Mouse (Mus musculus) thymus, adult 18-20 months (tissue): Measurements from ENCODE around the gene Rps6kc1.

Experiments used
- DNase-seq, 2 experiments: peaks; one replicate each; pipeline ENCODE4 v3.0.0; 2022; ENCODE audit warnings: mixed read lengths in 2 of 2

Gene Rps6kc1

DNA sequence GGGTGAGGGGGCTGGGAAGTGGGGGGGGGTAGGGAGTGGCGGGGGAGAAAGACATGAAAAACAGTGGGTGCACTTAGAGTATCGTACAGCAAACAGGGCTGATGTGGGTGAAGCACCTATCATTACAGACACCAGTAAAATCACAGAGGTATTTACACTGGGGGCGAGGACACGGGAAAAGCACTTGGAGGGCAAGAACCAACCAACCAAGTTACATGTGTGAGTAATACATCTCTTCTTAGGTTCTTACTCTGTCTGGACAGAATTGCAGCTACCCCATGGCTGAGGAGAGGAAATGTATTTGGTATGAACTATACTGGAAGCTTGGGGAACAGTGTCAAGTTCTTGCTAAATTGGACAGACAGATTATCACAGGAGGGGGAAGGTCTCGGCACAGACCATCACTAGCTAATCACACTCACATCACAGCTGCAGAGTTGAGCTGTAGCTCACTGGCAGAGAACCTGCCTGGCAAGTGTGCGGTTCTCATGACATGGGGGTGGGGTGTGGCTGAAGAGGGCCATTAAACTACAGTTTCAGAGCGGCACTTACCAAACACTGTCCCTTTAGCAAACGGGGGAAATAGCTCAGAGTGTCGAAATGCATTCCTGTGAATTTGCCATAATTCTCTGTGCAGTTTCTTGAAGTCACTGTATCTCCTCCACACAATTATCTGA lies 12.5 kb downstream of the Rps6kc1 start:
- DNase-seq: no peak

DNA sequence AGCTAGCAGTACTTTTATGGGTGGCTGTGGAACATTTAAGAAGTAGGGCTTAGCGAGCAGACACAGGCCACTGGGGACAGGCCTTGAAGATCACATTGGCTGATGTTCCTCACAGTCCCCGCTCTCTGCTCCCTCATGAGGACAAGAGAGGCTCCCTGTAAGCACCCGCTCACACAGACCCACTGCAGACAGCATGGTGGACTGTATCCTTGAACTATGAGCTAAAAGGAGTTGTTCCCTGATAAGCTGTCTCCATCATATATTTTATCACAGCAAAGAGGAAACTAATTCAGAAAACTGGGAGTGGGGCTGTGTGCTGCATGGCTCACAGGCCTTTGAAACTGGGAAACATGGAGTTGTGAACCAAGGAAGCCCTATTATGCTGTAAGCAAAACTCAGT lies 13.4 kb downstream of the Rps6kc1 start:
- no peak for DNase-seq

DNA sequence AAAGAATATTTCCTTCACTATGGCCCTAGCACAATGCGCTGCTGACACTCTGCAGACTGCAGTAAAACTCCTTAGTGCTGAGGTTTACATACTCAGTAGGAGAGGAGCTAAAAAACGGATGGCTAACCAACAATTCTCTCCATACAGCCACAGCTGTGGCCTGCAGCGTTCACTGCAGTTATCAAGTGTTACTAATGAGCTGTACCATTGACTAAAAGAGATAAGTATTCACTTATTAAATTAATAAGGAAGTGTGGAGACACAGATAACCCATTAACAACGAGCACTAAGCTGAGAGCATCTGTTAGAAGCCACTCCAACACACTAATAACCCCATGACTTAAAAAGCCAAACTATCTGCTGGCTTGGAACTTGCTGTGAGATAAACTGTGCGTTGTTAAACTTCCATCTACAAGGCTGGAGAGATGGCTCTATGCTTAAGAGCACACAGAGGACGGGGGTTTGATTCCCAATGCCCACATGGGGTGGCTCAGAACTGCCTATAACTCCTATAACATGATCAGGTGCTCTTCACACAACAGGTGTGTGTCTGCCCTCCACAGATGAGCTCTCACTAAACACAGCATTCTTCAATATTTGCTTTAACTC lies 17.9 kb downstream of the Rps6kc1 start:
- no peak for DNase-seq

DNA sequence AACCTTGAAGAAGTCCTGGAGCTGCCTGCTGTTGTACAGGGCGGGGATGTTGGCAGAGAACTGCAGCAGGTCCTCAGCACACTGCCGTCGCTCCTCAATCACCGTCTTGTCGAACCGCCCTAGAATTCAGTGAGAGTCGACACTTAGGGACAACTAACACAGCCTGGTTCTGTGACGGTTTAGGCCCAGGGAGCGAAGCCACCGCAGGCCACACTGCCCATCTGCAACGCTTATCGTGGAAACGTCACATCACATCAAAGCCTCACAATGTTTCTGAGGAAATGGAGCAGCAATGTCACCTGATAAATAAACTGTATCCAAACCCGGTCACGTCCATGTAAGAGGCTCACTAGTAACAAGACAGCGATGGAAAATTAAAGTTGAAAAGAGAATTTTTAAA lies 22.9 kb downstream of the Rps6kc1 start:
- no peak for DNase-seq

DNA sequence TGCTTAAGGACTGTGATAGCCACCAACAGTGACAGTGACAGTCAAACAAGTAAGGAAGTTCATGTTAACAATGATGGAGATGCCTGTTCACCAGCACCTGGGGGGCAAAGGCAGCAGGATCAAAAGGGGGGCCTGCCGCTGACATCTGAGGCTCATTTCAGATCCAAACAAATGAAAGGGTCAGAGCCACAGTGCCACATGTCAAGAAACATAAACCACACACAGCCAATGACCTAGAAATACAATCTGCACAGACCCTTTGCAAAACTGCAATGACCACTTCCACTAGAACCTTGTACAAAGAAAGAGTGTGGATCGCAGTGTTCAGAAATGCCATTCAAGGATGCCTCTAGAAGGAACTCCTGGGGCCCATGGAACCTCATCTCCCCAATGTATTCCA lies 23.5 kb downstream of the Rps6kc1 start:
- no peak for DNase-seq

DNA sequence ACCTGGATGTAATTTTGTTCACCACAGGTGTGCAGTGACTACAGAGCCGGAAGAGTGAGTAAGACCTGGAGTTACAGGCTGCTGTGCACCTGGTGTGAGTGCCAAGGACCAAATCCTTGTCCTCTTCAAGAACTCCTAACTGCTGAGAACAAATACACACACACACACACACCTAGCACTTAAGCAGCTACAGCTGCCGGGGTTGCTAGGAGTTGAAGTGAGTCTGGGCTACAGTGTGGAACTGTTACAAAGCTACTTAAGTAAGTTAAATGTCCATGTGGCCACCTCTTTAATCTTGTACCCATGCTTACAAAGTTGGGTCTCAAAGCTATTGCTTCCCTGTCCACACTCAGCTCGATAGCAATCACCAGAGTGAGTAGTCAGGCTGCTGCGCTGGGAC lies 25.6 kb downstream of the Rps6kc1 start:
- no peak for DNase-seq

DNA sequence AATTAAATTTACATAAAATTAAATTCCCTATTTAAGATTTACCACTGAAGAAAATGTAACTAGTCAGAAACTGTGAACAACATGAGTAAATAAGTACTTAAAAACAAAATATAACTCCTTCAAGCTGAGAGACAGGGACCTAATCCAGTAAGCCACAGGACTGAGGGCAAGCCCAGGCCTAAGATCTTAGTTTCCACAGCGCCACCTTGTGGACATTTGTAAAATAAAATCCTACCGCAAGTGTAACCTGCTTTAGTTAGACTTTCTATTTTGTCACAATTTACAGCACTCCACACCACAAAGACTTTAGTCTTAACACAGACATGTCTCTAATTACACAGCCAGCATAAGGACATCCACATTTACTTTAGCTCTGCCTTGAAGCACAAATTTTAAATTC lies 30.1 kb downstream of the Rps6kc1 start:
- no peak for DNase-seq

DNA sequence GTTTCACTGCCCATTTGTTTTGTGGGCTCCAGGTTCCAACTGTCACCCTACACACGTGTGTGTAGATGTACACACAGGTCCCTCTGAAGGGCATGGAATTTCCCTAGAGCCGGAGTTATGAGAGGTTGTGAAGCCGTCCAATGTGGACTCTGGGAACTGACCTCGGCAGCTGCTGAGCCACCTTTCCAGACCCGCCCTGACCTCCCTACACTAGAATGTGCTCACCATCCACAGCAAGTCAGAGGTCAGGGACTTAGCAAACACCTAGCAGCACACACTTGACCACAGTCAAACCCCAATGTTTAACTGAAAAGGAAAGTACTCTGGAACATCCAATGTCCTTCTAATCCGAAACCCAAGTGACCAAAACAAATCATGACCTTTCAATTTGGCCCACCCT lies 30.9 kb downstream of the Rps6kc1 start:
- DNase-seq: no peak

DNA sequence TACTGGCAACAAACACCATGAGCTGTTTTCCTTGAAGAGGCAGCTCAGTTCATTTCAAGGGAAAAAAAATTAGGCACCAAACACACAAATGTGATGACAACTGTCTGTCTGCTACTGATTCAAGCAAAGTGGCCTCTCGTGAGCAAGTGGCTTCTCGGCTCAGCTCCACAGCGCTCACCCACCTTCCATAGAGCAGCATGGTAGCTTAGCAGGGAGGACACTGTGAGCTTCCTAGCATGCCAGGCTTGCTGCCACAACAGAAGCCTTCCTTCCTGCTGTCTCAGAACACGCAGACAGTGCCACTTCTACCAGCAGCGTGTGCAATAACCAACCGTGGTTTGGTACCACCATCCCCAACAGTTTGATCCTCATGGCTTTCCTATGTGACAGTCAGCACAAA lies 35.8 kb downstream of the Rps6kc1 start:
- DNase-seq: no peak

DNA sequence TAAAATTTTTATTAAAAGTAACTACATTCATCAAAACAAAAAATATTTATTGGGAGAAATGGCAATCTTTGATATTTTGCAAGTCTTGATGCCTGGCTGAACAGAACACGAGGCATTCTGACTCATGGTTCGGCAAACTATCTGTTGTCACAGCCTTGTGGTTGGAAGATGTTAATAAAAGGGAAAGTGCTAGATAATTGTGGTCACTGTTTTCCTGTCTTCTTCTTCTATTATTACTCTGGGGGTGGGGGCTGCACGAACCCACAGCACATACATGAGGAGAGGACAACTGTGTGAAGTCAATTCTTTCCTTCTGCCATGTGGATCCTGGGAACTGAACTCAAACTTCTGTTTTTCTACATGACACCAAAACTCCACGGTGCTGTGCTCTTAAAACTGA lies 36.5 kb downstream of the Rps6kc1 start:
- DNase-seq: no peak

DNA sequence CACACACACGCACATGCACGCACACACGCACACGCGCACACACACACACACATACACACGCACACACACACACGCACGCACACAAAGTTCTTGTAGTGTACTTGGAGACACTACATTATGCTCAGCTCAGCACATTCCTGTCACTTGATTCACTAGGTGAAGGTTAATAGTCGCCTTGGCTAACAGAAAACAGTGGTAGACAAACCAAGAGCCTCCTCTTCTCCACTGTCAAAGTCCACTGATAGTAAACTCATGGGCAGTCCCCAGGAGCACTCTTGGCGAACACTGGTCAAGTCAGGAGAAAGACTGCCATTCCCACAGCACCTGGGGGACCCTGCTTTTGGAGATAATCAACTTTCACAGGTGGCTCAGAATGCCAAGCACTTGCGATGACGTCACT lies 40.5 kb downstream of the Rps6kc1 start:
- no peak for DNase-seq

DNA sequence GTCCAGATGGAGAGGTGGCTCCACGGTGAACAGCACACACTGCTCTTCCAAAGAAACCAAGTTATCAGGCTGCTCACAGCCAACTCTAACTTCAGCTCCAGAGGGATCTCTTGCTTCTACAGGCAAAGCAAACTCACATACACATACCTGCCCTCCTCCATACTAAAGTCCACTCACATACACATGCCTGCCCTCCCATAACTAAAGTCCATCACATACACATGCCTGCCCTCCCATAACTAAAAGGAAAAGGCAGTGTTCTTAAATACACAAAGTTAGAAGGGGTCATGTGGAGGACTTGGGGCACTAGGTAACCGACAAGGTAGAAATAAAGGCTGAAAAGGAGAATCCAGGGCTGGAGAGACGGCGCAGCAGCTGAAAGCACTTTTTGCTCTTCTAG lies 41.6 kb downstream of the Rps6kc1 start:
- DNase-seq: no peak

DNA sequence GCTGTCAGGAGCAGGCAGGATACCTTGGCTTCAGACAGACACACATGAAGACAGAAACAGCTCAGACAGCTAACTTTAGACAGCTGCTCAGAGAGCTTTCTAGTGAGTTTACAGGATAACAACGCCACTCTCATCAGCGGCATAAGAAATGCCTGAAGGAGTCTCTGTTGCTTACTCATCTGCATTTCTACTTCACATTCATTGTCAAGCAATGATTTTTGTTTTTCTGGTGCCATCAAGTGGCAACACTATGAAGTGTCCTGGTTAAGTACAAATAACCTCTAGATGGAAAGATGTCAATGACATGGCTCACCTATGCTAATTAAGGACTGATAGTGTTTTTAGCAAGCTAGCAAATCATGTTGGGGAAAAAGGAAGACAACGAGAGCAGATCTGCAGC lies 42.8 kb downstream of the Rps6kc1 start:
- DNase-seq: no peak

DNA sequence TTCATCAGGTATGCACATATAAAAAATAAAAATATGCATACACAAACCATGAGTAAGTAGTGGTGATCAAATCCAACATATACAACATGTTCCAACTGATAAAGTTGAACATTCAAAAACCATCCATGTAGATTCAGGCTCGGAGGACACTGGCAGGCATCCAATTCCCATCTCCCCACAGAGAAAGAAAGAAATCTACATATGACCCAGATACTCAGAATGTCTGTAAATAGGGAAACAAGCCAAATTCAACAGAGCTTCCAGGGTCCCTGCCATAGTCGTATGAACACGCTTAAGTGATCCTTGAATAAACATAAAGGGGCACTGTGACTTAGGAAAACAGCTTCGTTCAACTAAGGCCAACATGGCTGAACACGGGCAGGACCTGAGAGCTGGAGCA lies 49.9 kb downstream of the Rps6kc1 start:
- no peak for DNase-seq

DNA sequence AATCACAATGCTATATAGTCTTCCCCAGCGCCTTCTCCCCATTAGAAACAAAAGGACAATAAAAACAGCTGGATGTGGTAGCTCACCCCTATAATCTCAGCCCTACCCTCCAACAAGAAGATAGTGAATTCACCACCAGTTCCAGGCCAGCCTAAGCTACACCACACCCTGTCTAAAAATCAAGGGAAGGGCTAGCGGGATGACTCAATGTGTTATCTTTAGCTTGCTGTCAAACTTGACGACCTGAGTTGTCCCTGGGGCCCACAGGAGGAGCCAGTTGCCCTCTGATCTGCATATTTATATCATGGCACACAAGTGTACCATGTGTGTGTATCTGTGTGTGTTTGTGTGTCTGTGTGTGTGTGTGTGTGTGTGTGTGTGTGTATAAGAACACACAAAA lies 57.1 kb downstream of the Rps6kc1 start:
- DNase-seq: no peak

DNA sequence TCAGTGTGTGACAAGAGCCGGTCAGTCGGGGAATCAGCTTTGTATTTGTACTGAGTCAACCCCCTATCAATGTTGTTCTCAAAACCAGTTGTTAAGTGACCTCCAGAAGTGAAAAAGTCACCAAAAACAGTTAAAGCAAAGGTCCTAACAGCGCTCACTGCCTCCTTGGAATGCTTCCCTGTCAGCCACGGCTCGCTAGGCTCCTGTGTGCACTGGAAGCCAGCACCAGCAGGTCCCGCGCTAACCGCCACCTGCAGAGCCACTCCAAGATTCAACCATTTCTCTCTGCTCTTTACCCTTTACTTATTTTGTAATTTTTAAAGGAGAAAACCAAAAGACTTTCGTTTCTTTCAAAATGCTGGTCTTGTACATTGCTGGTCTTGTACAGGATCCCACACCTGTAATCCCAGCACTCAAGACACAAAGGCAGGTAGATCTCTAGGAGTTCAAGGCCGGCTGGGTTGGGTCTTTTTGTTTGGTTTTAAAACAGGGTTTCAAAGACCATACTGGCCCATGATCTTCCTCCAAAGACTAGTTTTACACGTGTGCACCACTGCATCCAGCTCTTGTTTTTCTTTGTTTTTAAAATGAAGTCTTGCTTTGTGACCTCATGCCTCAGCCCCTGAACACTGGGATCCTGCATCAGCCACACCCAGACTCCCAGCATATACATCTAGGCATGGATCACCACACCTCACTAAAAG lies 62.3 kb downstream of the Rps6kc1 start:
- no peak for DNase-seq

DNA sequence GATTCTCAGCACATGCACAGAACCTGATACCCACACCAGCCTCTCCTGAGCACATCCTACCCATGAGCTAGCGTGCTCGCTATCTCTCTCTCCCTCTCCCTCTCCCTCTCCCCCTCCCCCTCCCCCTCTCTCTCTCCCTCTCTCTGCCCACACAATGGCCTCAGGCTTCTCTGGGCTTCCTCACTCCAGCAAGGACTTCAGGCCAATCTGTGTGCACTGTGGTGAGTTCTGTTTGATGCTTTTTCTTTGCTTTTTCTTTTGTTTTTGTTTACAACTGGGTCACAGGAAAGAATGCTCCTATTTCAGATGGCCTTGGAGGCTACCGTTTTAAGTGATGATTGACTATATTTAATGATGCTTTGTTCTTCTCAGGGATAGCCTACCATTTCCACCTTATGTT lies 62.9 kb downstream of the Rps6kc1 start:
- DNase-seq: no peak

DNA sequence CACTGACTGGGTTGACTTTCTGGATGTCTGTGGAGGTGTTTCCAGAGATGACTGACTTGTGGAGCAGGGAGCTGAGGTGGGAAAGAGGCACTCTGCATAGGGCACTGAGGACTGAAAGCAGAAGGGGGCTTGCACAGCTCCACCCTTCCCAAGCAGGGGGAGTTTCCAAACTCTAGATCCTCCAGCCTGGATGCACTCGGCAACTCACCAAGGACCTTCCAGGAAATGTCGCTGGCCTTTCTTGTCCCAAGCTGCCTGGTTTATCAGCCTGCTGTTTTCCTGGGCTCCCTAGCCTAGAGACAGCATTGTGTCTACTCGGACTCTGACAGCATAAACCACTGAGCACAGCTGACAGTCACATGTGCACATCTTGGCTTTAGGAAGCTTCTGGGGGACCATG lies 64.6 kb downstream of the Rps6kc1 start:
- no peak for DNase-seq

DNA sequence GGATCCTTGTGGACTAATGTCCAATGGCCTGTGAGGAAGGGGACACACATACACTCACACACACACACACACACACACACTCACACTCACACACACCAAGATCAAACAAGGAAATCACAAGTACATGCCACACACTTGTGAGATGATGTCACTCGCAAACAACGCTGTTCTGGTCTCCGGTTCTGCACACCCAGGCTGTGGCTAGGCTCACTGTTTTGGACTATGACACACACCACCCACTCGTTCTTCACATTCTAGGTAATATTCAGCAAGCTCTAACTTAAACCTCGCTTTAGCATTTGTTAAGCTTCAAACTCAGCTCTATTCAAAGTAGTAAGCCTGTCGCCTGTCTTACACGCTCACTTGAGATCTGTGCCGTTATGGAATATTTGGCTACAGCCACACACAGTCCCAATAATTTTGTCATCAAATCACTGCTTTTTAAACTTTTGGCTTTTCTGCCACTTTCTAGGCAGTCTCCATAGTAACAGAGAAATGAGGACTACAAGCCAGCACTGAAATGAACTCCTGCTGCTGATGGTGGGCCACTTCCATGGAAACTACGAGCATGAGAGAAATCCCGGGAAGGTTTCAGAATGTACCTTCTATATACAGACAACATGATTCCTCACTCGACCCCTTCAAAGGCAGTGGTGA lies 65.4 kb downstream of the Rps6kc1 start:
- no peak for DNase-seq

DNA sequence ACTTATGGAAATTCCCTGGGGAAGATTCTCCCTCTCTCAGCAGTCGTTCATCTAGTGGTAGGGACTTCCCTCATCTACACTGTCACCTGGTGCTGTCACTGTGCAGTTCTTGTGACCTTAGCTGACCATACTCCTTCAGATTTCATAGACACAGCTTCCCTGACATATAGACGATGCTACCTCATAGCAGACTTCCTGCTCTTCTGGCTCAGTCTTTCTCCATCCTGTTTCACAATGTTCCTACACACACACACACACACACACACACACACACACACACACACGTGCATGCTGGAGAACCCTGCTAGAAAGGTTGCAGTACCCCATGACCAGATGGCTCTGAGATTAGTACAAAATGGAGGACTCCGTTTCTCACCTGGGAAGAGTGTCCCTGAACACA lies 66.2 kb downstream of the Rps6kc1 start:
- no peak for DNase-seq

DNA sequence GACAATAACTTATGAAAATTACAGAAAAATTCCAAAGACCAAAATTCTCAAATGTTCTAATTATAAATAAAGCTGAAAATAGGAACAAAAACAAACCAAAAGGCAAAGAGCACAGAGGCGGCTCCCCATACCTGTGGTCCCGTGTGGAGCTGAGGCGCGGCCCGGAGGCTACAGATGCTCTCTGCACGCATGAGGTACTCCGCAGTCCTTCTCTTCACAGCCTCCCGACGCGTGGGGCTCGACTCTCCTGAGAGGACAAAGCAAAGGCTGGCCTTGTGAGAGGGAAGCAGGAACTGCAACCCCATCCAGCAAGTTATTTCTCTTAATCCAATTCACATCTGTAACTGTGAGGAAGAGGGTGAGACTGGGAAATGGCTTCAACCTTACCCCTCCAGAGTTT lies 67.2 kb downstream of the Rps6kc1 start:
- DNase-seq: no peak

DNA sequence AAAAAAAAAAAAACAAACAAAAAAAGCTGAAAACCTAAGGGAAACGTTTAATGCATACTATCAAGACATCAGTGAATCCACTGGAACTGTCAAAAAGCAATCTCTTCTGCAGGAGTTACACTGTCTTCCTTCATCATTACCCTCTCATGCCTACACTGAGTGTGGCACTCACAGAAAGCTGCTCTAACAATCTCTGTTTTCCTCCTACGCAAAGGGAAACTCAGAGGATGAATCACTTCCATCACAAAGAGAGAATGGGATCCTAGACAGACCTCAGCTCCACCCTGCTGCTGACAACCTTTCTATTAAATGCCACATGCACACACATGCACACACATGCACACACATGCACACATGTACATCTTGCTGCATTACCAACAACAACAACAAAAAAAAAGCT lies 75.5 kb downstream of the Rps6kc1 start:
- no peak for DNase-seq

DNA sequence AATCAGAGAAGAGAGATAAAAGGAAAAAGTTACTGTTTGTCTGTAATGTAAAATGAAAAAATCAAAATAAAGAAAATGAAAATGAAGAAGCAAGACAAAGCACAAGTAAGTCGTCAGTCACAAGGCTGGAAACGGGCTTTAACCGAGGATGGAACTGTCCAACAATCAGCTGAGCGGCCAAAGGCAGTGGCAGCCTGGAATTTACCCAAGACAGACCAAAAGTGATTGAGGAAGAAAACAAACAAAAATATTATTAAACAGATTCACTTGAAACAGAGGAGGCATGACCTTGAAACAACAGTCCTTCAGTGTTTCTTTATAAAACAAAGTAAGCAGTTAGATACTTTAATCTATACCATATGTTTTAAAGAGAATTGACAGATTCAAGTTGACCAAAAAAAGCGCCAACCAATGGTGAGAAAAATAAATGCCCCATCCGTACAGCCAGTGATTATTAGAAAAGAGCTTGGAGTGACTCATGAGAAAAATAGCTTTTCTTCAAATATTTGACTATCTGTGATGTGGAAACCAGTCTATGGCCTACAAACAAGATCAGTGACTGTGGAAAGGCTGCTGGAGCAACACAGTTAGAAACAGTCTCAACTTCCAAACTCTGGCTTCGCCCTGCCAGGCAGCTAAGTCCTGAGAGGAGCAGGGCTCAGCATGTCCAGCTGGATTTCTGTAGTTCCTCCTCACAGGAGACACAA lies 77.2 kb downstream of the Rps6kc1 start:
- DNase-seq: no peak
